Mouse (Mus musculus) right cerebral cortex, adult 18-20 months (tissue): ENCODE measurements around the gene Suox.
"Not testable (repeated sequence)": the region's sequence is repeated elsewhere in the genome, so short reads cannot be mapped to it uniquely, and the experiment has no call there.

Experiments
- DNase-seq: peaks from one replicate; pipeline ENCODE4 v3.0.0; 2022; ENCODE audit warnings: mixed read lengths

Gene Suox

DNA sequence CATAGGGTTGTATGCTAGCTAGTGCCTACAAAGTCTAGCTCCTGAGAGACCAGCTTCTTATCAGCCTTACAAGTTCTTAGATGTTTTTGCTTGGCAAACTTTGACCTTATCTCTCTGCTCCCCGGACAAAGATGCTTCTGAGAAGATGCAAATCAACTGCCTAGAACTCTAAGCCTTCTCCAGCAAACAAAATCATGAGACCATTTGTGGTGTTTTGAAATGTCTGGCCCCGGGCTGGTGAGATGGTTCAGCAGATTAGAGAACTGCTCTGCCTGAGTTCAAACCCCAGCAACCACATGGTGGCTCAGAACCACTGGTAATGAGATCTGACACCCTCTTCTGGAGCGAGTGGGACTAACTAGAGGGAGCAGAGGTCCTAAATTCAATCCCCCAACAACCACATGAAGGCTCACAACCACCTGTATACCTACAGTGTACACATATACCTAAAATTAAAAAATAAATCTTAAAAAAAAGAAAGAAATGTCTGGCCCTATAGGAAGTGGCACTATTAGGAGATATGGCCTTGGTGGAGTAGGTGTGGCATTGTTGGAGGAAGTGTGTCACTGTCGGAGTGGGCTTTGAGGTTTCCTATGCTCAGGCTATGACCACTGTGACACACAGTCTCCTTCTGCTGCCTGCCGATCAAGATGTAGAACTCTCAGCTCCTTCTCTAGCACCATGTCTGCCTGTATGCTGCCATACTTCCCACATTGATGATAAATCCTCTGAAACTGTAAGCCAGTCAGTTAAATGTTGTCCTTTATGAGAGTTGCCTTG is 10.2 kb downstream of the Suox start:
- DNase-seq: no peak

DNA sequence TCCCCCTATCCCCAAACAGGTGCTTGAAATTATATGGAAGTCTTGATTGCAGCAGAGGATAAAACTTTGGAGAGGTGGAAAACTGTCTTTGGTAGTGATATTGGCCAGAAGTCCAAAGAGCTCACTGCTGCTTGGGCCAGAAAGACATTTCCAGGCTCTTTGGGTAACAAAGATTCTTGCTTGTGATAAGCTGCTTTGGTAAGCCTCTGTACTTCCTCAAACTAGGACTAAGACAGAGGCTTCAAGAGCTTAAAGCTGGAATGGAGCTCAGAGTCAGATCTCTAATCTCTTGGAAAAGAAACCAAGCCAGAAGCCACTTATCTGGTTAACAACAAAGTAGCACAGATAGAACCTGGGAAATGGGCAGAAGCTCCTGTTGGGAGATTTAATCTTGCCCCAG is 11.4 kb downstream of the Suox start:
- no peak for DNase-seq

DNA sequence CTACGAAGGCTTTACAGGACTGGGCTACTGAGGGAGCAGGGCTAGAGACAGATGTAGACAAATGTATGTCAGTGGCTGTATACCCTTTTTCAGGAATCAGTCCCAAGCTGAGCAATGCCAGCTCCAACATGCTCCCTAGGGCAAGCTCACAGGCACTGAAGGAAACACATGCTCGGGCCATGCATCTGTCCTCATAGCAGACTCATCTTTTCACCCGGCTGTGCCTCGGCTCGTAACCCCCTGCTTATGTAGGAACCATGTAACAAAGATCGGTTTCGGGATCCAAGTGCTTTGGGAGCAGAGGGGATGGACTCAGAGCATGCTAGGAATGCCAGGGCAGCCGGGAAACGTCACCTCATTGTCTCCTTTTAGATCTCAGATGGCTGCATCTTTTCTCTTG is 14.4 kb downstream of the Suox start:
- DNase-seq: no peak

DNA sequence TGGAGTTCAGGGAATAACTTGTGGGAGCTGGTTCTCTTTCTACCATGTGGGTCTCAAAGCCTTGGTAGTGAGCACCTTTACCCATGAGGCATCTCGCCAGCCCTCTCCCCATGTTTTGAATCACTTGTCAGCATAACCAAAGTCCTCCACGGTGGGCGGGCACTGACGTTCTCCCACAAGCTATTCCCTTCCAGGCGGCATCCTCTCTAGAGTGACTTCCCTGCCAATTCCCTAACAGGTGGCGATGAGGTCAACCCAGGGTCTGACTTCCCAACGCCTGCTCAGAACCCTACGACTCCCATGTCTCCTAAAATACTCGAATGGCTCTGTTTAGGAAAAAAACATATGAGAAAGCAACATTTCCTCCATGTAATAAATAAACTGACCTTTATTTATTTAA is 16.0 kb downstream of the Suox start:
- no peak for DNase-seq

DNA sequence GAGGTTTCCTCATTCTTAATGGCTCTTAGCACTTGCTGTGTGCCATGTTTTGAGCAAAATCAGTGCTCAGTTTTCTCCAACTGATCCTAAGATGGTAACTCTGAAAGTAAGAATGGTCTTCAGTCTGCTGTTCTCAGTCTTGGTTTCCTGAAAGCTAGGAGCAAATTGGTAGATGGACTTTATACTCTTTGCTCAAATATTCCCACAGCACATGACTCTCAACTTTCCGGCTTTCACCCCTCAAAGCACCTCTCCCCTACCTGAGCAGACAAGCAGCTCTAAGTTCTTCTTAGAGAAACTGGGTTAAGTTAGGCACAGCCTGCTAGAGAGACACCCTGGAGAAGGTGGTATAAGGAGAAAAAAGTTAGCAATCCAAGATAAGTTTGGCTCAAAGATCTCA is 17.1 kb downstream of the Suox start:
- DNase-seq: no peak

DNA sequence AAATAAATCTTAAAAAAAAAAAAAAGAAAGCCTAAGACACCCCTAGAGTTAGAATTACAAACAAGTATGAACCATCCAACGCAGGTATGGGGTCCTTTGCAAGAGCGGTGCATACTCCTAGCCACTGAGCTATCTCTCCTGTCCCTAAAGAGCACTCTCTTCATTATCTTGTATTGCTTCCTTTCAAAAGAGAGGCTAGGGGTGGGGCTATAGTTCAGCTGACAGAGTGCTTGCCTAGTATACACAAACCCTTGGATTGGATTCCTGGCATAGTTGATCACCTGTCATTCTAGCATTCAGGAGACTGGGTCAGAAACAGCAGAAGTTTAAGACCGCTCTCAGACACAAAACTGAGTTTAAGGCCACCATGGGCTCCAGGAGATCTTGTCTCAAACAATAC is 18.6 kb downstream of the Suox start:
- no peak for DNase-seq

DNA sequence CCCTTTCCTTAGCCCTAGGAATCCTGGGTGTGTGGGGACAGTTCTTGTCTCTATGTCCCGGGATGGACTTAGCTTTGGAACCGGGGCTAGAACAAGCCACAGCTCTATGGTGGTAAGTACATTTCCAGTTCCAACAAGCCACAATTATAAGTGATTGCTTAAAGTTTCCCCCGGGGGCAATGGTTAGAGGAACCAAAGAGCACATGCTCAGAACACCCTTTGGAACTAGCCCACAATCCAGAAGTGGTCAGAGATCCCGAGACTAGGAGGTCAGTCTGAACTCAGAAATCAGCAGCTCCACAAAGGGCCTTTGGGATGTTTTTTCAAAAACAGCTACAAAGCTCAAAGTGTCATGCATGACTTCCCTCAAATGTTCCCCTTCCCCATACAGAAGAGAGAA is 20.0 kb downstream of the Suox start:
- DNase-seq: no peak

DNA sequence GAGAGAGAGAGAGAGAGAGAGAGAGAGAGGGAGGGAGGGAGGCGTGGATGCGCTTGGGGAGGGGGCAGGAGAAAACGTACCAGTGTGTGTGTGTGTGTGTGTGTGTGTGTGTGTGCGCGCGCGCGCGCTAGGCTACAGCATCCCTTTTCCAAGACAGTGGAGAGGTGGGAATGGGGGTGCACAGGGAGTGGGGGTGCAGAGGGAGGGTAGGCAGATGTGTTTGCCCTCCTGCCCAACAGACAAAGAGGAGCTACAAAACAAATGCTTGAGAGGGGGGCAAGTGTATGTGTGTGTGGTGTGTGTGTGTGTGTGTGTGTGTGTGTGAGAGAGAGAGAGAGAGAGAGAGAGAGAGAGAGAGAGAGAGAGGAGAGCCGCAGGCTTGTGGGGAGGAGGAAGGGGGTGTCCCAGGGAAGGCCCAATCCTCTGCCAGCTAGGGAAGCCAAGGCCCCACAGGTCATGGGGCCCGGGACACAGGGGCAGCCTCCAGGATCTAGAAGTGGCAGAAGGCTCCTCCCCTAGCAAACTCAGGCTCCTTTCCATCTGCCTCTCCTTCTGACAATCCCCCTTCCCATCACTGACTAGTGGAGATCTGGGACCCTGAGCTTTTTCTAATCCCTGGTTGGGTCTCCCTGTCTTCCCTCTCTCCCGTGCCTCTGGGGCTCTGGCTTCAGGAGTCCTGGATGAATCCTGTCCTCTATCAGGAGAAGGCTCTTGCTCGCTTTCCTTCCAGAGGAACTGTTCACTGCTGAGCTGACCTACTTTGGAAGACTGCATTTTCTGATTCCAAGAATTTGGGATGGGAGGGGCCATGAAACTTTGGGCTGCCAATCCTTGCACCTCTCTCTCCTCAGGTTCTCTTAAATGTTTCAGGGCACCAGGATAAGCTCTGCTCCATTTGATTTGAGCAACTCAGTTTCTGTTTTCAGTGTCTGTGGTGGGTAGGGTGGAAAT is 27.5 kb downstream of the Suox start:
- peak; percentile 23 for DNase-seq

DNA sequence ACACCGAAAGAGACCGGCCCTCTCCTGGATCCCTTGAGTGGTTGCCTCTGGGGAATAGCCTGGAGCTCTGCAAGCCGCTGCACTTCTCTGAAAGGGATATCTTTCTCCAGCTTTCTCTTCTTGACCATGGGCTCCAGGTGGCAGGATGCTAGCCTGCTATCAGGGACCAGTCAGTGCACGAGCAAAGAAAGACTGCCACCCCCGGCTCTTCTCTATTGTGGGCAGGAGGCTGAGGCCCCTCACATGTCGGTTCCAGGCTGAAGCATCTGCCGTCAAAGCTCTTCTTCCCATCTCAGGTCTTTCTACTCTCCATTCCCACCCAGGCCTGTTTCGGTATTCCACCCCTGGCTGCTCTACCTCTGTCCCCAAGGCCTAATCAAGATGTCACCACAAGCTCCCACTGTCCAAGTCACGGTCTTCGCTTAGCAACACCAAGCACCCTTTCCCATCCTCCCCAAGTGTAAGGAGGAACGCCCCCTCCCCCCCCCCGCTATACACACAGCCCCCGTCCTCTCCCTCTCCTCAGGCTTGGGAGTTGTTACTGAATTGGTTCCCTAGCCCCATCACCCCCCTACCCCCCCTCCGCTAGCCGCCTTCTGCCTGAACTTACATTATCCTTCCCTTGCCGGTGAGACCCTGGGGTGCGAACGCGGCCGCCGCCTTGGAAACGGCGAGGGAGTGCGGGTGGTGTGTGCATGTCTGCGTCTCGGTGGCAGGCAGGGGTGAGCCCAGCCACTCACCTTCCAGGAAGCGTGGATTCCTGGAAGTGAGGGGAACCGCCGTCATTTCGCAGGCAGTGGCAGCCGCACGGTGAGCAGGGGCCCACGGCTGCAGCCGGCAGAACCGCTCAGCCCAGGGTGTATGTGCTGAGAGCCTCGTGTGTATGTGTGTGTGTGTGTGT is 28.5 kb downstream of the Suox start, which contains the start of gene Ikzf4:
TSS of gene Ikzf4 (minus strand) at position 881 of the 901 bp plus-strand sequence.
- DNase-seq: peak; percentile 48

DNA sequence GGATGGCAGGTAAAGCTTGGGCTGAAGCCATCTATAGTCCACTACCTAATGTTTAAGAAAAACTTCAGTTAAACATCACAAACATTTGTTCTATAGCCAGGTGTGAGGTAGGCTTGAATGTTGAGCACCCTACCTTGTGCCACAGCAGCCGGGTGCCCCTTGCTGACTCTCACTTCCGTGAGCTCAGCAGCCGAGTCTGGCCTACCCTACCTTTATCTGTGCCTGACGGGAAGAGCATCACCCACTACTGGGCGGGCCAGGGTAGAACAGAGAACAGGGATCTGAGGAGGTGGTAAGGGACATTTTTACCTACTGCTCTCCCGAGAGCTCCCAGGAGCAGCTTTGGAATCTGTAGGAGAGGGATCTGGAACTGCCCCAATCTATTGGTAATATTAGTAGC is 31.1 kb downstream of the Suox start:
- DNase-seq: no peak

DNA sequence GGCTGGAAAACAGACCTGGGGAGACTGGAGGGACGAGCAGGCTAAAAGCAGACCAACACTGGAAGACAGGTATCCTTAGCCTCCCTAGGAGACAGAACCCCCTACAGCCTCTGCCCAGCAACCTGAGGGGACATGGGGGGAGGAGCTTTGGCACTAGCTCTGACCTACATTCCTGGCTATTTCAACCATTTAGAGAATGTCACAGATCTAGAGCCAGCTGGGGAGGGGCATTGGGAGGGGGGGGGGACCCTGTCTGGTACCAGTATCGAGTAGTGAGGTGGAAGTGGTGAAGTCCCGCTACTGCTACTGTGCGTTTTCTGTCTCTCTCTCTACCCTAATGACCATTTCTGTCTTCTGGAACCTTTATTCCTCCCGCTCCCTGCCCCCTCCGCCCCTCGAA is 32.0 kb downstream of the Suox start:
- DNase-seq: no peak

DNA sequence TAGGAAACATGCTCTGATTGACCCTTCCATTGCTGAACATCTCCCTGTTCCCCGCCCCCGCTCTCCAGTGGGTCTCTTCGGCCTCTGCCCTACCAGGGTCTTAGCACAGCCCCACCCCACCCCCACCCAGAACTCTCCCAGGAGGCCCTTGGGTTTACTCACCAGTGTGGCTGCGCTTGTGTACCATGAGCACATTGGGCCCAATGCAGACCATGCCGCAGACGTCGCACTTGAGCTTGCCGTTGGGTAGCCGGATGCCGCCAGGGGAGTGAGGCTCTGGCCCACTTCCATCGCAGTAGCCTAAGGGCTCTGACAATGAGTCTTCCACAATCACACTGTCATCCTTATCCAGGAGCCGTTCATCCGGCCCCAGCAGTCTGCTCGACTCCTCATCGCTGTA is 33.0 kb downstream of the Suox start:
- DNase-seq: no peak

DNA sequence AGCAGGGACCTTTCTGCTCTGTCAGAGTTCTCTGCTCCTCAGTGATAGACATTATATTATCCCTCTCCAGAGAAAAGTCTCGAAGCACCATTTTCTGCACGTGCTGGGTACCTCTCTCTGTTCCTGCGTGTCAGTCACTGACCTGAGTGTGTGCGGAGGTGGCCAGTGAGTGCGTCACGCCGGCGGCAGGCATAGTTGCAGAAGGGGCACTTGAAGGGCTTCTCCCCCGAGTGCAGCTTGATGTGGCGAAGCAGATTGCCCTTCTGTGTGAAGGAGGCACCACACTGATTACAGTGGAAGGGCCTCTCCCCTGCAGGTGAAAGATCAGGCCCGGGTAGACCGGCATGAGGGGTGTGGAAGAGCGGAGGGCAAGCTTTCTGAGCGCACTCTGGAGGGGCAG is 33.9 kb downstream of the Suox start:
- no peak for DNase-seq

DNA sequence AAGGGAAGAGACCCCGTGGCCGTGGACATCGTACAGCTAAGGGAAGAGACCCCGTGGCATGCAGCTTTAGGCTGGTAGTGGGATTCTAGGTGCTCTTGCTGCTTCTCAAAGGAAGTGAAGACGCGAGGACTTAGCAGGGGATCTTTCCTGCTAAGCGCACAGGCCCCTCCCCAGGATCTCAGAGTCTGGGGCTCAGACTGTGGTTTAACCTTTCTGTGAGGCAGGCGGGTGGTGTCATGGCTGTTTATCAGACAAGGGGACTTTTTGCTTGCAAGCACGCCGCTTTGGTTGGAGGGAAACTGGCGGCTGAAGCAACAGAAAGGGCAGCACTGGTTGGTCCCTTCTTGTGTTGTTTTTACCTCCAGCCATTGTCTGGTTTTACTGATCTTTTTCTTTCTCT is 36.9 kb downstream of the Suox start:
- no peak for DNase-seq

DNA sequence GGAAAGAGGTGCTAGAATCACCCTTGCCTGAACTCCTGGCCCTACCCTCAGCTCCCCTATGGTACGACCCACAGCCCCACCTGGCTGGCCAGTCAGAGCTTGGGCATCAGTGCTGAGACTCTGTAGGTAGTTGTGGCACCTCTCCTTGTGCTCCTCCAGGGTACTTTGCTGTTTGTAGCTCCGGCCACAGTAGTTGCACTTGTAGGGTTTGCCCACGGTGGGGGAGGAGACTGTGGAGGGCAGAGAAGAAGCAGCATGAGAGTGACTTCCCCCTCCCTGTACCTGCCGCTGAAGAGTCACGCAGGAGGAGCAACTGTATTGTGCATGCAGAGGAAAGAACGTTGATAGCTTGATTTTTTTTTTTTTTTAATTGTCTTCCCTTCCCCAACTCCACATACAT is 37.3 kb downstream of the Suox start:
- DNase-seq: no peak

DNA sequence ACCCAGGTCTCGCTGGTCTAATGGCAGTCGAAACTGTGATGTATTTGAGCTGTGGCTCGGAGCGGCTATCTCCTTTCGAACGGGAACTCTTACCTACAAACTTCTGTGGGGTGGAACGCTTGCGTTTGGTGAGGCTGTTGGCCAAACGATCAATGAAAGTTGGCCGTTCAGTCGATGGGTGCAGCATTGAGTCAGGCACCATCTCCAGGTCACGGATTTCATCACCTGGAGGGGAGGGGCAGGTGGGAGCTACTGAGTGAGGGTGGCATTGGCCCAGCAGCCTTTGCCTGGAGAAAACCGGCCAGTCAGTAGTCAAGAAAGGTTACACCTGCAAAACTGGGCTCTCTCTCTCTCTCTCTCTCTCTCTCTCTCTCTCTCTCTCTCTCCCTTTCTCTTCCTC is 38.2 kb downstream of the Suox start:
- DNase-seq: no peak

DNA sequence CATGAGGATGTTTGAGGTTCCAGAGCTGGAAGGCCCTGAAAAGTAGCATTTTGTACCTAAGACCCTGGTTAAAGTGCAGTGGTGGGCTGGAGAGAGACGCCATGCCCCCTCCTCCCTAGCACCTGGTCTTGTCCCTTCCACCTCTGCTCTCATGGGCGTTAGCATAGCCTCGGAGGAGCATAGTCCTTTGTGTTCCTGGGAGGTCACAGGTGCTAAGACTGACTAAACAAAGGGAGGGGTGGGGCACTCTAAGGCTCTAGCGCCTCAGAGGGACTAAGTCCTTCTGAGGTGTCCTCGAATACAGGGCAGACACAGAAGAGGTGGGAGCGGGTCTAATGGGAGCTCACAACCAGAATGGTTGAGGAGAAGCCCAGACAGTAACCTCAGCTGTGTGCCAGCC is 42.3 kb downstream of the Suox start:
- DNase-seq: no peak

DNA sequence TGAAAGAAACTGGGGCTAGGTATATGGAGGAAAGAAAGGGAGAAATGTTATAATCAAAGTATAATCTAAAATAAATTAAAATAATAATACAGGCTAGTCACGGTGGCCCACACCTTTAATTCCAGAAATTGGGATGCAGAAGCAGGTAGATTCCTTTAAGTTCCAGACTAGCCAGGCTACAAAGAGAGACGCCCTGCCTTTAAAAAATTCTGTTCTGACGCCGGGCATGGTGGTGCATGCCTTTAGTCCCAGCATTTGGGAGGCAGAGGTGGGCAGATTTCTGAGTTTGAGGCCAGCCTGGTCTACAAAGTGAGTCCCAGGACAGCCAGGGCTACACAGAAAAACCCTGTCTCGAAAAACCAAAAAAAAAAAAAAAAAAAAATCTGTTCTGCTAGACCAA is 43.6 kb downstream of the Suox start:
- not testable (repeated sequence) for DNase-seq

DNA sequence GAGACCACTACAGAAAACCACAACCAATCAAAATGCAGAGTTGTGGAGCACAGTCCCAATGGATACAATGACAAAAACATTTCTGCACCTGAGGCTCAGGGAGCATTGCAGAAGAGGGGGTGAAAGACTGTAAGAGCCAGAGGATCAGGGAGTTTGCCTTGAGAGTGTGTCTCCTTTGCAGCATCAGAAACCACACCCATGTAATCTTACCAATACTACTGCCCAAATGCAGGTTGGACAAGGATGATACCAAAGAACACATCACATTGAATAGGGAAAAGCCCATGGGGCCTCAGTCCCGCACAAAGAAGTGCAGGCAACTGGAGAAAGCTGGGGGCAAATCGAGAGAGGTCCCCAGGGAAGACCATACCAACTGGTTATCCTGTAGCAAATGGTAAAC is 44.1 kb downstream of the Suox start:
- no peak for DNase-seq

DNA sequence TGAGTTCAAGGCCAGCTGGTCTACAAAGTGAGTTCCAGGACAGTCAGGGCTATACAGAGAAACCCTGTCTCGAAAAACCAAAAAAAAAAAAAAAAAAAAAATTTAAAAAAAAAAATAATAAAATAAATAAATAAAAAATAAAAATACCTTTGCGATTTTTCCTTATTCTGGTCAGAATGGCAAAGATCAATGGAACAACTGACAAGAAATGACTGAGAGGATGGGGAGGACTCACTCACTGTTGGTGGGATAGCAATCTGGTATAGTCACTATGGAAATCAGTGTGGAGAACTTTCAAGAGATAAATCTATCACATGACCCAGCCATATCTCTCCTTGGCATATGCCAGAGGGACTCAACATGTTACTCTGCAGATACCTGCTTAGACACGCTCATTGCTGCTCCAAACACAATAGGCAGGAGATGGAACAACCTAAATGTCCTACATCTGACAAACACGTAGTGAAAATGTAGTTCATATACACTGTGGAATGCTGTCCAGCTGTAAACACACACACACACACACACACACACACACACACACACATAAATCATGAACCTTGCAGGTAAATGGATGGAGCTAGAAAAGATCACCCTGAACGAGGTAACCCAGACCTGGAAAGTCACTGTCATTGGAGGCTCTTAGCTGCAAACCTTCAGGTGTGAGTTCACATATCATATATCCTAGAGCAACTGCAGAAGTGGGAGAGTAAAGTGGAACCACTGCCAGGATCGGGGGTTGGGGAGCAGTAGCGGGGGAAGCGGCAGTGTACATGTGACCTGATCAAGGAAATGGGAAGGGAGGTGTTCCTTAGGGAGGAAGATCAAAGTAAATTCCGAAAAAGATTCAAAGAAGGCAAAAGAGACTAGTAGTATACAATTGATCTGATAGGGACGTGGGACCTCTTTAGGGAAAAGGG is 46.2 kb downstream of the Suox start:
- DNase-seq: no peak
